Mouse (Mus musculus) embryonic facial prominence, embryonic 13.5 days (tissue): ENCODE results near the gene Trpm8. TPM values are rescaled to one million over a fixed set of nuclear protein-coding genes. Genes with fewer than 3 reads are reported as not detected.

Source experiments
- ATAC-seq: fragments of 200-750 bp; cut with Nextera tagmentation; 2 replicates; pipeline ENCODE4 v1.8.0; 2017; ENCODE audit warnings: low read depth; ENCODE audit not compliant: insufficient number of reproducible peaks, insufficient read depth, low FRiP score, low TSS enrichment
- H3K27ac ChIP-seq: fragments of 300-500 bp; sonication (generic); 2 replicates; pipeline ENCODE4 v1.5.1; 2015; ENCODE audit warnings: moderate library complexity, mild to moderate bottlenecking, inconsistent platforms
- H3K27me3 ChIP-seq: fragments of 300-500 bp; sonication (generic); 2 replicates; pipeline ENCODE4 v1.6.1; 2015; ENCODE audit warnings: mild to moderate bottlenecking, inconsistent platforms
- H3K36me3 ChIP-seq: fragments of 300-500 bp; sonication (generic); 2 replicates; pipeline ENCODE4 v1.6.1; 2015; ENCODE audit warnings: mild to moderate bottlenecking, inconsistent platforms
- H3K4me1 ChIP-seq: fragments of 300-500 bp; sonication (generic); 2 replicates; pipeline ENCODE4 v1.6.1; 2015; ENCODE audit warnings: inconsistent platforms
- H3K4me2 ChIP-seq: fragments of 300-500 bp; sonication (generic); 2 replicates; pipeline ENCODE4 v1.6.1; 2015; ENCODE audit warnings: moderate library complexity, mild to moderate bottlenecking, inconsistent platforms
- H3K4me3 ChIP-seq: fragments of 300-500 bp; sonication (generic); 2 replicates; pipeline ENCODE4 v1.5.1; 2015; ENCODE audit warnings: mild to moderate bottlenecking, inconsistent platforms
- H3K9ac ChIP-seq: fragments of 300-500 bp; sonication (generic); 2 replicates; pipeline ENCODE4 v1.6.1; 2015; ENCODE audit warnings: mild to moderate bottlenecking, inconsistent platforms
- H3K9me3 ChIP-seq: fragments of 300-500 bp; sonication (generic); 2 replicates; pipeline ENCODE4 v1.6.1; 2016; ENCODE audit warnings: inconsistent platforms
- WGBS: fragments of 180-500 bp; shearing (Covaris S2); methylation state at CpG from one replicate; pipeline ENCODE4 v1.1.7; 2015; ENCODE audit warnings: mixed read lengths; 5-methylcytosine and 5-hydroxymethylcytosine counted together
- polyA plus RNA-seq: library from polyadenylated mRNA; unstranded; fragments of >200 nt; fragmentation: Nextera tagmentation; extraction: Ambion mirVana; gene quantifications from 2 replicates; pipeline ENCODE4 v1.2.1, GENCODE M21; 2015

Trpm8 gene
- polyA plus RNA-seq, 1 experiment from 2014 or later: not detected

- Histone ChIP-seq H3K4me2 (no peak overlapping the region), H3K27ac (no peak overlapping the region), H3K4me1 (peaks cover 11% of the 10 kb centered on the region; the same call in 1 of the 2 replicates), H3K9me3 (no peaks in the 10 kb centered on the region), H3K27me3 (no peaks in the 10 kb centered on the region), H3K4me3 (no peak overlapping the region), H3K9ac (no peak overlapping the region), H3K36me3 (no peaks in the 10 kb centered on the region)
- ATAC-seq: no peak
- WGBS: 62% methylated on average over 12 of the region's 12 CpGs
Measured at GRCm38 (mm10) chr1:88406078-88406806, 128.8 kb downstream of the Trpm8 start.

- H3K27me3 ChIP-seq: no peaks in the 10 kb centered on the region
- no peak for ATAC-seq
- H3K4me2 ChIP-seq: no peak within 1 kb of the TSS
- H3K4me3 ChIP-seq: no peak within 1 kb of the TSS
- H3K27ac ChIP-seq: no peak within 1 kb of the TSS
- peaks cover 11% of the 10 kb centered on the region; the same call in 1 of the 2 replicates for H3K4me1 ChIP-seq
- H3K9me3 ChIP-seq: no peaks in the 10 kb centered on the region
- no peaks in the 10 kb centered on the region for H3K36me3 ChIP-seq
- H3K9ac ChIP-seq: no peak within 1 kb of the TSS
- WGBS: 82% methylated on average over 5 of the region's 5 CpGs
Measured at GRCm38 (mm10) chr1:88406807-88407198, 129.3 kb downstream of the Trpm8 start, which contains the start of gene Spp2. Spp2 (plus strand) TSS chr1:88406961.

- WGBS: 89% methylated on average over 4 of the region's 4 CpGs
- Histone ChIP-seq H3K4me1 (peaks cover 9% of the 10 kb centered on the region; the same call in 1 of the 2 replicates), H3K4me3 (no peak overlapping the region), H3K36me3 (no peaks in the 10 kb centered on the region), H3K27ac (no peak overlapping the region), H3K9ac (no peak overlapping the region), H3K27me3 (no peaks in the 10 kb centered on the region), H3K4me2 (no peak overlapping the region), H3K9me3 (no peaks in the 10 kb centered on the region)
- ATAC-seq: no peak
Measured at GRCm38 (mm10) chr1:88408340-88408739, 130.9 kb downstream of the Trpm8 start.

GRCm38 (mm10) chr1:88412013-88412412, 134.6 kb downstream of the Trpm8 start:
- H3K9ac ChIP-seq: no peak overlapping the region

GRCm38 (mm10) chr1:88418943-88419342, 141.5 kb downstream of the Trpm8 start:
- Histone ChIP-seq H3K9ac (no peak overlapping the region), H3K4me1 (no peaks in the 10 kb centered on the region)

More at GRCm38 (mm10) chr1:88412013-88412412, 134.6 kb downstream of the Trpm8 start:
- H3K4me2 ChIP-seq: no peak overlapping the region
- no peaks in the 10 kb centered on the region for H3K4me1 ChIP-seq
- 58% methylated on average over 5 of the region's 5 CpGs for WGBS
- H3K4me3 ChIP-seq: no peak overlapping the region
- H3K27me3 ChIP-seq: no peaks in the 10 kb centered on the region
- no peak overlapping the region for H3K27ac ChIP-seq
- no peak for ATAC-seq
- no peaks in the 10 kb centered on the region for H3K36me3 ChIP-seq
- H3K9me3 ChIP-seq: no peaks in the 10 kb centered on the region

GRCm38 (mm10) chr1:88422045-88422444, 144.6 kb downstream of the Trpm8 start:
- Histone ChIP-seq H3K27me3 (no peaks in the 10 kb centered on the region), H3K4me3 (no peak overlapping the region), H3K9ac (no peak overlapping the region), H3K4me1 (0 out of 2 replicates have a peak, but pooled peaks cover 3% of the 10 kb centered on the region), H3K9me3 (no peaks in the 10 kb centered on the region), H3K4me2 (no peak overlapping the region), H3K27ac (no peak overlapping the region; the same call in 1 of the 2 replicates), H3K36me3 (no peaks in the 10 kb centered on the region)
- ATAC-seq: no peak
- WGBS: 81% methylated on average over 10 of the region's 10 CpGs

More at GRCm38 (mm10) chr1:88418943-88419342, 141.5 kb downstream of the Trpm8 start:
- Histone ChIP-seq H3K27me3 (no peaks in the 10 kb centered on the region), H3K4me2 (no peak overlapping the region), H3K9me3 (no peaks in the 10 kb centered on the region), H3K4me3 (no peak overlapping the region), H3K36me3 (no peaks in the 10 kb centered on the region), H3K27ac (no peak overlapping the region)
- 76% methylated on average over 2 of the region's 2 CpGs for WGBS
- no peak for ATAC-seq

GRCm38 (mm10) chr1:88422846-88423395, 145.5 kb downstream of the Trpm8 start:
- Histone ChIP-seq H3K36me3 (no peaks in the 10 kb centered on the region), H3K4me3 (no peak overlapping the region), H3K4me2 (no peak overlapping the region), H3K27ac (no peak overlapping the region), H3K27me3 (no peaks in the 10 kb centered on the region), H3K9ac (no peak overlapping the region), H3K4me1 (0 out of 2 replicates have a peak, but pooled peaks cover 3% of the 10 kb centered on the region), H3K9me3 (no peaks in the 10 kb centered on the region)
- no peak for ATAC-seq
- WGBS: 58% methylated on average over 7 of the region's 7 CpGs

- Histone ChIP-seq H3K27ac (no peak overlapping the region), H3K4me2 (no peak overlapping the region), H3K9me3 (no peaks in the 10 kb centered on the region), H3K27me3 (no peaks in the 10 kb centered on the region), H3K4me3 (no peak overlapping the region), H3K4me1 (peaks cover 6% of the 10 kb centered on the region; the same call in 1 of the 2 replicates), H3K36me3 (no peaks in the 10 kb centered on the region), H3K9ac (no peak overlapping the region)
- ATAC-seq: no peak
- 21% methylated on average over 8 of the region's 8 CpGs for WGBS
Measured at GRCm38 (mm10) chr1:88424602-88425252, 147.3 kb downstream of the Trpm8 start.

- H3K9me3 ChIP-seq: no peaks in the 10 kb centered on the region
- H3K27me3 ChIP-seq: no peaks in the 10 kb centered on the region
- H3K36me3 ChIP-seq: no peaks in the 10 kb centered on the region
- H3K4me3 ChIP-seq: no peak overlapping the region
- no peak overlapping the region for H3K27ac ChIP-seq
- no peak overlapping the region for H3K9ac ChIP-seq
- no peak overlapping the region for H3K4me2 ChIP-seq
- no peak for ATAC-seq
- peaks cover 6% of the 10 kb centered on the region; the same call in 1 of the 2 replicates for H3K4me1 ChIP-seq
- 78% methylated on average over 11 of the region's 11 CpGs for WGBS
Measured at GRCm38 (mm10) chr1:88427987-88428741, 150.7 kb downstream of the Trpm8 start.

GRCm38 (mm10) chr1:88429413-88429812, 152.0 kb downstream of the Trpm8 start:
- ATAC-seq: no peak
- H3K9me3 ChIP-seq: no peaks in the 10 kb centered on the region
- 53% methylated on average over 1 of the region's 1 CpGs for WGBS
- H3K4me2 ChIP-seq: no peak overlapping the region
- H3K36me3 ChIP-seq: no peaks in the 10 kb centered on the region
- no peak overlapping the region for H3K27ac ChIP-seq
- H3K9ac ChIP-seq: no peak overlapping the region
- H3K27me3 ChIP-seq: no peaks in the 10 kb centered on the region
- peaks cover 6% of the 10 kb centered on the region; the same call in 1 of the 2 replicates for H3K4me1 ChIP-seq
- H3K4me3 ChIP-seq: no peak overlapping the region

GRCm38 (mm10) chr1:88431262-88431661, 153.8 kb downstream of the Trpm8 start:
- Histone ChIP-seq H3K27me3 (no peaks in the 10 kb centered on the region), H3K4me3 (no peak overlapping the region), H3K36me3 (no peaks in the 10 kb centered on the region), H3K27ac (no peak overlapping the region), H3K9ac (no peak overlapping the region), H3K9me3 (no peaks in the 10 kb centered on the region), H3K4me1 (peaks cover 3% of the 10 kb centered on the region; the same call in 1 of the 2 replicates), H3K4me2 (no peak overlapping the region)
- no peak for ATAC-seq
- 72% methylated on average over 4 of the region's 4 CpGs for WGBS
